Mouse (Mus musculus) lung, postnatal 0 days (tissue): ENCODE measurements around the gene Slc2a3. TPM values are rescaled to one million over a fixed set of nuclear protein-coding genes. Genes with fewer than 3 reads are reported as not detected.

Source experiments
- ATAC-seq: fragments of 200-750 bp; cut with Nextera tagmentation; 2 replicates; pipeline ENCODE4 v1.8.0; 2017; ENCODE audit warnings: moderate library complexity
- DNase-seq: peaks from one replicate; pipeline ENCODE4 v3.0.0-alpha.2; 2016; ENCODE audit warnings: low spot score
- H3K27ac ChIP-seq: fragments of 300-500 bp; sonication (generic); 2 replicates; pipeline ENCODE4 v1.5.1; 2014; ENCODE audit warnings: antibody characterized with exemption, mild to moderate bottlenecking, low read length, mixed read lengths
- H3K27me3 ChIP-seq: fragments of 300-500 bp; sonication (generic); replicated peaks from 2 replicates; pipeline ENCODE4 v1.6.1; 2014; ENCODE audit warnings: low read length, mixed read lengths; ENCODE audit not compliant: insufficient read depth
- H3K36me3 ChIP-seq: fragments of 300-500 bp; sonication (generic); 2 replicates; pipeline ENCODE4 v1.6.1; 2014; ENCODE audit warnings: low read length, mixed read lengths; ENCODE audit not compliant: insufficient read depth
- H3K4me1 ChIP-seq: fragments of 300-500 bp; sonication (generic); 2 replicates; pipeline ENCODE4 v1.6.1; 2014; ENCODE audit warnings: antibody characterized with exemption, low read depth, low read length, mixed read lengths; ENCODE audit not compliant: insufficient read depth
- H3K4me2 ChIP-seq: fragments of 300-500 bp; sonication (generic); replicated peaks from 2 replicates; pipeline ENCODE4 v1.6.1; 2014; ENCODE audit warnings: low read depth, mild to moderate bottlenecking, low read length, moderate library complexity, mixed read lengths
- H3K4me3 ChIP-seq: fragments of 300-500 bp; sonication (generic); 2 replicates; pipeline ENCODE4 v1.5.1; 2014; ENCODE audit warnings: low read depth, low read length
- H3K9ac ChIP-seq: fragments of 300-500 bp; sonication (generic); replicated peaks from 2 replicates; pipeline ENCODE4 v1.6.1; 2014; ENCODE audit warnings: low read depth, mild to moderate bottlenecking
- H3K9me3 ChIP-seq: fragments of 300-500 bp; sonication (generic); 2 replicates; pipeline ENCODE4 v1.6.1; 2016; ENCODE audit warnings: low read length, mixed read lengths
- CTCF ChIP-seq: IDR thresholded peaks from 2 replicates; pipeline ENCODE4 v1.5.1; 2016; ENCODE audit warnings: antibody characterized with exemption, mild to moderate bottlenecking
- EP300 ChIP-seq: IDR thresholded peaks from 2 replicates; pipeline ENCODE4 v1.6.1; 2016; ENCODE audit warnings: antibody characterized with exemption, mild to moderate bottlenecking, control low read depth
- WGBS: fragments of 180-500 bp; shearing (Covaris S2); extraction: QIAGEN DNeasy Blood & Tissue Kit; methylation state at CpG from one replicate; pipeline ENCODE4 v1.1.7; 2014; 5-methylcytosine and 5-hydroxymethylcytosine counted together
- polyA plus RNA-seq: library from polyadenylated mRNA; unstranded; fragments of >200 nt; fragmentation: Nextera tagmentation; extraction: Ambion mirVana; gene quantifications from 2 replicates; pipeline ENCODE4 v1.2.1, GENCODE M21; 2015

The Slc2a3 gene
- polyA plus RNA-seq, 1 experiment from 2014 or later = 3.8 TPM

DNA sequence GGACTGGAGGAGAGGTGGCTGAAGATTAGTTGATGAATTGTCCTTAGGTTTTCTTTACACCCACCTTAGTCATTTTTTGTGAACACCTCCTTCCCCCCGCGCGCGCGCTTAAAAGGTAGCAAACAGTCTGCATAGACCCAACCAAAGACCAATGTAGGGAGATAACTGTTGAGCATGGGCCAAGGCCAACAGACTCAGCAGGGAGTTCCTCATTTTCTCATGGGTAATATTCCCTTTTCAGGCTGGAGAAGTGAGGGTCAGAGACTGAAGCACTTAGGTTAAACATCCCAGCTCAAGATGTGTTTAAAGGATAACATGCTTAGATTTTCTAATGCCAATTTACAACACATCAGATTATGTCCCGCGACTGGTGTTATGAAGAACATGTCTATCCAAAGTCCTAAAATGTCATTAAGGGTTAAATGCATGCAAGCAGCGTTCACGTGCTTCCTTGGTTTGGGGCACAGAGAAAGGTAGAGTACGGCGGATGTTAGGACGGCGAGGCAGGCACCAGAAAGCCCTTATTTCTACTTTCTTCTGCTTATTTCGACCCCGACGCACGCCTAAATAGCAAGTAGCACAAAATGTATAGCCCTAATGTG is 37.5 kb downstream of the Slc2a3 start:
- WGBS = 35% methylated on average over 17 of the region's 17 CpGs
- Histone ChIP-seq H3K4me3 (peak overlapping the region; percentile 31), H3K27me3 (no peaks in the 10 kb centered on the region), H3K4me2 (peak overlapping the region; percentile 75), H3K9ac (no peak overlapping the region), H3K4me1 (peaks cover 9% of the 10 kb centered on the region; the same call in 1 of the 2 replicates), H3K27ac (no peak overlapping the region), H3K9me3 (no peaks in the 10 kb centered on the region), H3K36me3 (no peaks in the 10 kb centered on the region)
- no peak for DNase-seq
- TF ChIP-seq CTCF (no peak), EP300 (no peak)
- ATAC-seq = no peak

- TF ChIP-seq EP300 (no peak), CTCF (no peak)
- no peaks in the 10 kb centered on the region for H3K27me3 ChIP-seq
- H3K36me3 ChIP-seq = no peaks in the 10 kb centered on the region
- no peak overlapping the region for H3K27ac ChIP-seq
- WGBS = 50% methylated on average over 11 of the region's 11 CpGs
- no peaks in the 10 kb centered on the region for H3K9me3 ChIP-seq
- H3K4me2 ChIP-seq = no peak overlapping the region
- no peak overlapping the region for H3K4me3 ChIP-seq
- DNase-seq (no peak), ATAC-seq (peak; percentile 44; the same call in 1 of the 2 replicates)
- H3K4me1 ChIP-seq = peaks cover 9% of the 10 kb centered on the region; the same call in 1 of the 2 replicates
- H3K9ac ChIP-seq = no peak overlapping the region
Measured at GRCm38 (mm10) chr6:122762952-122763700, 38.3 kb downstream of the Slc2a3 start.

- no peak for DNase-seq
- no peak for TF ChIP-seq EP300
- no peak for TF ChIP-seq CTCF
- no peaks in the 10 kb centered on the region for H3K36me3 ChIP-seq
- no peaks in the 10 kb centered on the region for H3K27me3 ChIP-seq
- H3K4me1 ChIP-seq = peaks cover 9% of the 10 kb centered on the region; the same call in 1 of the 2 replicates
- no peak overlapping the region for H3K27ac ChIP-seq
- no peaks in the 10 kb centered on the region for H3K9me3 ChIP-seq
- 93% methylated on average over 3 of the region's 3 CpGs for WGBS
- no peak overlapping the region for H3K9ac ChIP-seq
- H3K4me3 ChIP-seq = no peak overlapping the region
- H3K4me2 ChIP-seq = no peak overlapping the region
- no peak for ATAC-seq
Measured at GRCm38 (mm10) chr6:122762480-122762879, 39.0 kb downstream of the Slc2a3 start.

DNA sequence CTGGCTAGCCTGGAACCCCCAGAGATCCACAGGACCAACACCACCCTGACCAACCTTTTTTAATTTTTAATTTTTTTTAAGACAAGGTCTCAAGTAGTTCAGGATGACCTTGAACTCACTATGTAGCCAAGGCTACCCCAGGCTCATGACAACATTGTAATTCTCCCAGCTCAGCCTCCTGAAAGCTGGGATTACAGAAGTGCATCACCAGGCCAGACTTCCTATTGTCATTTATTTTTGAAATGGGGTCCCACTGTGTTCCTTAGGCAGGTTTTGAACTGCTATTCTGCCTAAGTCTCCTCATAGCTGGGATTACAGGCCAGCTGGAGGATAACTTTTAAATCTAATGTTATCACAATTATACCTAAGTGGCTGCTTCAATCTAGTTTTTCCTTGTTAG is 39.5 kb downstream of the Slc2a3 start:
- no peak overlapping the region for H3K27ac ChIP-seq
- DNase-seq (no peak), ATAC-seq (no peak)
- no peaks in the 10 kb centered on the region for H3K27me3 ChIP-seq
- peaks cover 9% of the 10 kb centered on the region; the same call in 1 of the 2 replicates for H3K4me1 ChIP-seq
- no peak for TF ChIP-seq EP300
- no peak for TF ChIP-seq CTCF
- no peaks in the 10 kb centered on the region for H3K36me3 ChIP-seq
- no peaks in the 10 kb centered on the region for H3K9me3 ChIP-seq
- H3K4me2 ChIP-seq = no peak overlapping the region
- H3K9ac ChIP-seq = no peak overlapping the region
- no peak overlapping the region for H3K4me3 ChIP-seq

GRCm38 (mm10) chr6:122761011-122761599 is 40.3 kb downstream of the Slc2a3 start:
- no peaks in the 10 kb centered on the region for H3K36me3 ChIP-seq
- peaks cover 9% of the 10 kb centered on the region; the same call in 1 of the 2 replicates for H3K4me1 ChIP-seq
- no peaks in the 10 kb centered on the region for H3K27me3 ChIP-seq
- TF ChIP-seq EP300 (no peak), CTCF (no peak)
- H3K4me3 ChIP-seq = peak overlapping the region; percentile 24
- H3K4me2 ChIP-seq = peak overlapping the region; percentile 14; the same call in 1 of the 2 replicates
- no peaks in the 10 kb centered on the region for H3K9me3 ChIP-seq
- ATAC-seq = no peak
- H3K9ac ChIP-seq = no peak overlapping the region
- WGBS = 5% methylated on average over 11 of the region's 11 CpGs
- peak; percentile 63 for DNase-seq
- H3K27ac ChIP-seq = no peak overlapping the region

- H3K4me1 ChIP-seq = no peaks in the 10 kb centered on the region
- no peak for DNase-seq
- H3K9me3 ChIP-seq = no peaks in the 10 kb centered on the region
- no peak overlapping the region for H3K27ac ChIP-seq
- H3K27me3 ChIP-seq = no peaks in the 10 kb centered on the region
- whole genome bisulfite sequencing = 76% methylated on average over 5 of the region's 5 CpGs
- no peaks in the 10 kb centered on the region for H3K36me3 ChIP-seq
- ATAC-seq = no peak
- H3K9ac ChIP-seq = no peak overlapping the region
- H3K4me3 ChIP-seq = no peak overlapping the region
- TF ChIP-seq EP300 (no peak), CTCF (no peak)
- H3K4me2 ChIP-seq = no peak overlapping the region
Measured at GRCm38 (mm10) chr6:122758732-122759131, 42.7 kb downstream of the Slc2a3 start.
